In genomic region chr5:73338832-73339163, GRCm38 (mm10) we compare ENCODE assay signal across 8 mouse cellular contexts. TPM values are rescaled to one million over a fixed set of nuclear protein-coding genes. Genes with fewer than 3 reads are reported as not detected.
DNase-seq lines count a peak whose midpoint lies in the region; ATAC-seq lines count a peak whose summit lies in the region.

No protein-coding gene starts in this region.

- H3K27me3 ChIP-seq in heart, embryonic 15.5 days = no peaks in the 10 kb centered on the region
- H3K27me3 ChIP-seq in forebrain, embryonic 16.5 days (replicated peaks; ENCODE audit: control insufficient read depth, insufficient read depth, low read length) = no peaks in the 10 kb centered on the region

- no peaks in the 10 kb centered on the region for H3K9me3 ChIP-seq in heart, embryonic 15.5 days (replicated peaks)
- H3K9me3 ChIP-seq in forebrain, embryonic 16.5 days (ENCODE audit: control insufficient read depth, low read length) = no peaks in the 10 kb centered on the region

- H3K27ac ChIP-seq in heart, embryonic 15.5 days = 0 out of 2 replicates have a peak overlapping the region, but pooled peaks have one; percentile 42
- H3K27ac ChIP-seq in forebrain, embryonic 16.5 days (ENCODE audit: low read length) = no peak overlapping the region; the same call in 1 of the 2 replicates
- H3K27ac ChIP-seq in macrophage = no peak overlapping the region

- ATAC-seq in heart, embryonic 15.5 days (replicated peaks; ENCODE audit: insufficient number of reproducible peaks, insufficient read depth, low FRiP score, low read depth) = 0 out of 2 replicates have a peak, but pooled peaks have one; percentile 10
- peak; percentile 69 for ATAC-seq in forebrain, embryonic 16.5 days
- no peak for ATAC-seq in megakaryocyte-erythroid progenitor cell, adult 5-6 weeks (replicated peaks; ENCODE audit: low FRiP score, low TSS enrichment, poor library complexity, severe bottlenecking)

- peak overlapping the region; percentile 89 for H3K4me2 ChIP-seq in heart, embryonic 15.5 days
- peak overlapping the region; percentile 89 for H3K4me2 ChIP-seq in forebrain, embryonic 16.5 days (ENCODE audit: low read length)

- peaks cover 17% of the 10 kb centered on the region for H3K4me1 ChIP-seq in heart, embryonic 15.5 days (replicated peaks)
- peaks cover 6% of the 10 kb centered on the region for H3K4me1 ChIP-seq in forebrain, embryonic 16.5 days (replicated peaks; ENCODE audit: control insufficient read depth, insufficient read depth, low read length)

- no peak for DNase-seq in heart, adult 18-20 months
- DNase-seq in ZHBTc4 (ENCODE audit: low read depth, low spot score) = peak; percentile 36
- no peak for DNase-seq in right cerebral cortex, postnatal 25 days
- DNase-seq in testis, postnatal 14 days (ENCODE audit: low spot score) = no peak

- H3K9ac ChIP-seq in heart, embryonic 15.5 days = peak overlapping the region; percentile 69
- H3K9ac ChIP-seq in forebrain, embryonic 16.5 days (replicated peaks; ENCODE audit: low read depth, low read length) = peak overlapping the region; percentile 79

- H3K36me3 ChIP-seq in heart, embryonic 15.5 days = no peaks in the 10 kb centered on the region
- no peaks in the 10 kb centered on the region for H3K36me3 ChIP-seq in forebrain, embryonic 16.5 days (ENCODE audit: control insufficient read depth, insufficient read depth)
- H3K36me3 ChIP-seq in macrophage (ENCODE audit: inconsistent target) = no peaks in the 10 kb centered on the region

- no peaks in the 10 kb centered on the region for H3K79me2 ChIP-seq in macrophage (ENCODE audit: inconsistent target)

- 48% methylated on average over 14 of the region's 14 CpGs for WGBS in heart, embryonic 15.5 days
- 34% methylated on average over 14 of the region's 14 CpGs for WGBS in forebrain, embryonic 16.5 days
- WGBS in macrophage (ENCODE audit: missing documents) = 34% methylated on average over 14 of the region's 14 CpGs

- peak overlapping the region; percentile 64 for H3K4me3 ChIP-seq in heart, embryonic 15.5 days
- peak overlapping the region; percentile 59 for H3K4me3 ChIP-seq in forebrain, embryonic 16.5 days (replicated peaks; ENCODE audit: low read length)
- peak overlapping the region; percentile 31 for H3K4me3 ChIP-seq in macrophage (ENCODE audit: inconsistent target)

RNA-seq across cellular contexts. Expression of gene Ociad2, which starts 2.0 kb away (rescaled TPM):
- polyA plus RNA-seq in heart, embryonic 15.5 days (2015; fragmentation: Nextera tagmentation; extraction: Ambion mirVana) = 16.1 and 23.0 TPM in 2 replicates
- total RNA-seq in heart, adult 18-20 months (2021) = 10 to 100 TPM; 12.9 to 13.5 TPM
- polyA plus RNA-seq in forebrain, embryonic 16.5 days (2015; fragmentation: Nextera tagmentation; extraction: Ambion mirVana) = 21.5 and 22.6 TPM in 2 replicates
- total RNA-seq in macrophage (2018; cell fraction: chromatin; rRNA removed) = 1 to 10 TPM in 5 of 26 experiments, under 1 TPM in 7, not detected in 14; 0.28 to 4.7 (median 0.89) TPM
- total RNA-seq in macrophage (2018; cell fraction: cytosol; rRNA removed) = 1 to 10 TPM; 1.1 to 3.8 (median 2.2) TPM
- 1 to 10 TPM in 16 of 26 experiments, under 1 TPM in 9, not detected in 1; 0.30 to 2.1 (median 1.3) TPM for total RNA-seq in macrophage (2018; cell fraction: nucleus; rRNA removed)
- 2.0 to 2.3 TPM (median 2.2 TPM) in 3 replicates for polyA plus RNA-seq in macrophage (2018)
- total RNA-seq in megakaryocyte-erythroid progenitor cell, adult 5-6 weeks (2014; fragmentation: Nextera tagmentation) = 2.5 and 14.8 TPM in 2 replicates
- 4.7 and 8.1 TPM in 2 replicates for total RNA-seq in megakaryocyte-erythroid progenitor cell, adult 5-6 weeks (2017)

RNA-seq across cellular contexts. Expression of gene Ociad1, which starts 46.2 kb away (rescaled TPM):
- polyA plus RNA-seq in heart, embryonic 15.5 days (2015; fragmentation: Nextera tagmentation; extraction: Ambion mirVana) = 237 and 244 TPM in 2 replicates
- total RNA-seq in heart, adult 18-20 months (2021) = 100 to 1,000 TPM; 259 to 269 TPM
- 296 and 323 TPM in 2 replicates for polyA plus RNA-seq in forebrain, embryonic 16.5 days (2015; fragmentation: Nextera tagmentation; extraction: Ambion mirVana)
- total RNA-seq in macrophage (2018; cell fraction: chromatin; rRNA removed) = 100 to 1,000 TPM in 15 of 26 experiments, 10 to 100 TPM in 11; 40.4 to 169 (median 109) TPM
- total RNA-seq in macrophage (2018; cell fraction: cytosol; rRNA removed) = 100 to 1,000 TPM; 154 to 303 (median 204) TPM
- 100 to 1,000 TPM in 20 of 26 experiments, 10 to 100 TPM in 6; 62.9 to 200 (median 147) TPM for total RNA-seq in macrophage (2018; cell fraction: nucleus; rRNA removed)
- 189 to 360 TPM (median 233 TPM) in 3 replicates for polyA plus RNA-seq in macrophage (2018)
- total RNA-seq in megakaryocyte-erythroid progenitor cell, adult 5-6 weeks (2014; fragmentation: Nextera tagmentation) = 223 and 270 TPM in 2 replicates
- 192 and 410 TPM in 2 replicates for total RNA-seq in megakaryocyte-erythroid progenitor cell, adult 5-6 weeks (2017)
